Mouse (Mus musculus): ENCODE measurements around the gene Hnrnpab.

- TF ChIP-seq CTCF (conservative IDR thresholded peaks at IDR 0.05; ENCODE audit: insufficient read depth, insufficient read length, low read depth, low read length) (no peak), POLR2A (IDR thresholded peaks at IDR 0.05; ENCODE audit: low read depth, low read length) (peak; percentile 99)
Measured at GRCm38 (mm10) chr11:51606447-51607095, at the start of gene Hnrnpab.
